ENCODE assay signal across 21 mouse cellular contexts in genomic region chr4:102456426-102456825, GRCm38 (mm10).
DNase-seq lines count a peak whose midpoint lies in the region; ATAC-seq lines count a peak whose summit lies in the region.
"Had no signal": no experiment of that assay in that cellular context is flagged by ENCODE, and none has a peak within 500 bp of the region (broad histone marks: within the 10 kb centered on the region; RNA-seq: fewer than 3 reads in every experiment).

No protein-coding gene starts in this region.

- DNase-seq in kidney, adult 11 months: peak; percentile 38
- no peak for DNase-seq in kidney, postnatal 4 days
- peak; percentile 38 to 60 for DNase-seq in kidney, adult 8-10 months
- DNase-seq in kidney, postnatal 36 days: peak; percentile 28 to 55
- no peak for DNase-seq in layer of hippocampus, postnatal 10 days (ENCODE audit: low spot score in 2 of 2)
- DNase-seq: adrenal gland, adult 8-10 months; adrenal gland, postnatal 25 days; cerebellum, adult 11-12 months; cerebellum, adult 8-10 months; cerebellum, postnatal 14 days; forebrain, postnatal 0 days; gastrocnemius, adult 2 months; gastrocnemius, postnatal 14 days; heart, adult 11 months had no signal

- H3K27ac ChIP-seq in kidney, embryonic 15.5 days: no peak overlapping the region
- H3K27ac ChIP-seq: forebrain, embryonic 10.5 days; forebrain, embryonic 13.5 days; gastrocnemius, adult 2 months; hindbrain, embryonic 12.5 days; hindbrain, embryonic 15.5 days had no signal

- H3K4me1 ChIP-seq in kidney, embryonic 15.5 days: peaks cover 2% of the 10 kb centered on the region; the same call in 1 of the 2 replicates
- H3K4me1 ChIP-seq: forebrain, embryonic 10.5 days; forebrain, embryonic 13.5 days; hindbrain, embryonic 12.5 days; hindbrain, embryonic 15.5 days had no signal

- H3K9me3 ChIP-seq in kidney, embryonic 15.5 days (replicated peaks): no peaks in the 10 kb centered on the region
- H3K9me3 ChIP-seq: forebrain, embryonic 10.5 days; forebrain, embryonic 13.5 days; hindbrain, embryonic 12.5 days; hindbrain, embryonic 15.5 days had no signal

- no peak overlapping the region for H3K4me3 ChIP-seq in kidney, embryonic 15.5 days (replicated peaks)
- H3K4me3 ChIP-seq: forebrain, embryonic 10.5 days; forebrain, embryonic 13.5 days; gastrocnemius, adult 2 months; hindbrain, embryonic 12.5 days; hindbrain, embryonic 15.5 days had no signal

- 50% methylated on average over 3 of the region's 3 CpGs for WGBS in kidney, embryonic 15.5 days

- H3K4me2 ChIP-seq in kidney, embryonic 15.5 days: no peak overlapping the region
- H3K4me2 ChIP-seq: forebrain, embryonic 13.5 days; heart, embryonic 11.5 days; hindbrain, embryonic 12.5 days; hindbrain, embryonic 15.5 days had no signal

- no peaks in the 10 kb centered on the region for H3K36me3 ChIP-seq in kidney, embryonic 15.5 days
- H3K36me3 ChIP-seq: forebrain, embryonic 10.5 days; hindbrain, embryonic 12.5 days; hindbrain, embryonic 15.5 days had no signal

- ATAC-seq in kidney, embryonic 15.5 days (replicated peaks; ENCODE audit: low FRiP score): no peak; the same call in 1 of the 2 replicates
- ATAC-seq: activated CD4-positive, CD25-positive, alpha-beta regulatory T cell, adult 4 months; forebrain, embryonic 13.5 days; forebrain, postnatal 0 days had no signal

- H3K9ac ChIP-seq in kidney, embryonic 15.5 days: no peak overlapping the region
- H3K9ac ChIP-seq: forebrain, embryonic 13.5 days; forebrain, postnatal 0 days; hindbrain, embryonic 12.5 days; hindbrain, embryonic 15.5 days had no signal

- H3K27me3 ChIP-seq in kidney, embryonic 15.5 days: no peaks in the 10 kb centered on the region
- H3K27me3 ChIP-seq: forebrain, embryonic 13.5 days; hindbrain, embryonic 12.5 days; hindbrain, embryonic 15.5 days had no signal

Comparison
In these comparisons a context has a peak if more than half of its experiments do, and no peak if none do; other contexts are left out.
1. DNase-seq: peak in kidney, adult 11 months (single experiment), kidney, adult 8-10 months (2 of 2) and kidney, postnatal 36 days (2 of 2); none in kidney, postnatal 4 days (0 of 2) and layer of hippocampus, postnatal 10 days (0 of 2).